Mouse (Mus musculus): Measurements from ENCODE around the gene Gxylt2.

Gene Gxylt2

GRCm38 (mm10) chr6:100799290-100799689, 94.8 kb downstream of the Gxylt2 start:
- ATAC-seq (ENCODE audit: low TSS enrichment) = peak; percentile 53

- no peak for ATAC-seq (ENCODE audit: low TSS enrichment)
Observed at GRCm38 (mm10) chr6:100799766-100800165, 95.2 kb downstream of the Gxylt2 start.

GRCm38 (mm10) chr6:100800497-100800955, 96.0 kb downstream of the Gxylt2 start:
- peak; percentile 88 for ATAC-seq (ENCODE audit: low TSS enrichment)

GRCm38 (mm10) chr6:100802381-100803083, 98.0 kb downstream of the Gxylt2 start:
- ATAC-seq (ENCODE audit: low TSS enrichment) = no peak

- ATAC-seq (ENCODE audit: low TSS enrichment) = no peak
Observed at GRCm38 (mm10) chr6:100803250-100803649, 98.7 kb downstream of the Gxylt2 start.

- ATAC-seq (ENCODE audit: low TSS enrichment) = no peak
Observed at GRCm38 (mm10) chr6:100807187-100807586, 102.7 kb downstream of the Gxylt2 start.

- no peak for ATAC-seq (ENCODE audit: low TSS enrichment)
Observed at GRCm38 (mm10) chr6:100807746-100808145, 103.2 kb downstream of the Gxylt2 start.

GRCm38 (mm10) chr6:100808221-100808778, 103.8 kb downstream of the Gxylt2 start:
- ATAC-seq (ENCODE audit: low TSS enrichment) = no peak

GRCm38 (mm10) chr6:100810117-100810516, 105.6 kb downstream of the Gxylt2 start:
- ATAC-seq (ENCODE audit: low TSS enrichment) = no peak

GRCm38 (mm10) chr6:100811731-100812130, 107.2 kb downstream of the Gxylt2 start:
- ATAC-seq (ENCODE audit: low TSS enrichment) = no peak

- no peak for ATAC-seq (ENCODE audit: low TSS enrichment)
Observed at GRCm38 (mm10) chr6:100821367-100821766, 116.8 kb downstream of the Gxylt2 start.

- ATAC-seq (ENCODE audit: low TSS enrichment) = no peak
Observed at GRCm38 (mm10) chr6:100823356-100823755, 118.8 kb downstream of the Gxylt2 start.

- no peak for ATAC-seq (ENCODE audit: low TSS enrichment)
Observed at GRCm38 (mm10) chr6:100824381-100824965, 119.9 kb downstream of the Gxylt2 start.

- ATAC-seq (ENCODE audit: low TSS enrichment) = no peak
Observed at GRCm38 (mm10) chr6:100826046-100826445, 121.5 kb downstream of the Gxylt2 start.

GRCm38 (mm10) chr6:100828565-100828964, 124.0 kb downstream of the Gxylt2 start:
- ATAC-seq (ENCODE audit: low TSS enrichment) = no peak

GRCm38 (mm10) chr6:100829770-100830169, 125.2 kb downstream of the Gxylt2 start:
- no peak for ATAC-seq (ENCODE audit: low TSS enrichment)

- ATAC-seq (ENCODE audit: low TSS enrichment) = no peak
Observed at GRCm38 (mm10) chr6:100831188-100831587, 126.7 kb downstream of the Gxylt2 start.

- no peak for ATAC-seq (ENCODE audit: low TSS enrichment)
Observed at GRCm38 (mm10) chr6:100831751-100832150, 127.2 kb downstream of the Gxylt2 start.

GRCm38 (mm10) chr6:100833355-100833754, 128.8 kb downstream of the Gxylt2 start, which contains the start of gene Ppp4r2:
Gene Ppp4r2, plus strand, starts transcription at chr6:100833622.
- ATAC-seq (ENCODE audit: low TSS enrichment) = peak; percentile 89

GRCm38 (mm10) chr6:100833811-100834481, 129.4 kb downstream of the Gxylt2 start:
- ATAC-seq (ENCODE audit: low TSS enrichment) = peak; percentile 68

GRCm38 (mm10) chr6:100834489-100835160, 130.1 kb downstream of the Gxylt2 start:
- ATAC-seq (ENCODE audit: low TSS enrichment) = no peak

- ATAC-seq (ENCODE audit: low TSS enrichment) = no peak
Observed at GRCm38 (mm10) chr6:100845058-100845457, 140.5 kb downstream of the Gxylt2 start.

Data from frontal cortex, adult (tissue).